Mouse (Mus musculus) forebrain, embryonic 12.5 days (tissue): ENCODE results near the gene Fut1. TPM values are rescaled to one million over a fixed set of nuclear protein-coding genes. Genes with fewer than 3 reads are reported as not detected.
A peak's percentile ranks its signal among the peaks of the same experiment; 100 is the strongest.

Source experiments
- ATAC-seq: fragments of 200-750 bp; cut with Nextera tagmentation; 2 replicates; pipeline ENCODE4 v1.8.0; 2017; ENCODE audit warnings: moderate TSS enrichment; ENCODE audit not compliant: low FRiP score
- H3K27ac ChIP-seq: fragments of 300-500 bp; sonication (generic); 2 replicates; pipeline ENCODE4 v1.5.1; 2016; ENCODE audit warnings: mild to moderate bottlenecking
- H3K27me3 ChIP-seq: fragments of 300-500 bp; sonication (generic); 2 replicates; pipeline ENCODE4 v1.6.1; 2016; ENCODE audit warnings: mild to moderate bottlenecking
- H3K36me3 ChIP-seq: fragments of 300-500 bp; sonication (generic); replicated peaks from 2 replicates; pipeline ENCODE4 v1.6.1; 2016; ENCODE audit warnings: mild to moderate bottlenecking
- H3K4me1 ChIP-seq: fragments of 300-500 bp; sonication (generic); 2 replicates; pipeline ENCODE4 v1.6.1; 2016
- H3K4me2 ChIP-seq: fragments of 300-500 bp; sonication (generic); 2 replicates; pipeline ENCODE4 v1.6.1; 2016; ENCODE audit warnings: mild to moderate bottlenecking, moderate library complexity
- H3K4me3 ChIP-seq: fragments of 300-500 bp; sonication (generic); replicated peaks from 2 replicates; pipeline ENCODE4 v1.5.1; 2016; ENCODE audit warnings: mild to moderate bottlenecking
- H3K9ac ChIP-seq: fragments of 300-500 bp; sonication (generic); 2 replicates; pipeline ENCODE4 v1.6.1; 2016; ENCODE audit warnings: mild to moderate bottlenecking
- H3K9me3 ChIP-seq: fragments of 300-500 bp; sonication (generic); 2 replicates; pipeline ENCODE4 v1.6.1; 2016
- WGBS: fragments of 180-500 bp; shearing (Covaris S2); methylation state at CpG from one replicate; pipeline ENCODE4 v1.1.7; 2016; 5-methylcytosine and 5-hydroxymethylcytosine counted together
- polyA plus RNA-seq: library from polyadenylated mRNA; unstranded; fragments of >200 nt; fragmentation: Nextera tagmentation; extraction: Ambion mirVana; gene quantifications from 2 replicates; pipeline ENCODE4 v1.2.1, GENCODE M21; 2016

Gene Fut1
- polyA plus RNA-seq, 1 experiment from 2014 or later, result 0.24 TPM

GRCm38 (mm10) chr7:45618316-45618715 is 1.2 kb downstream of the Fut1 start:
- H3K4me2 ChIP-seq, result no peak overlapping the region
- H3K4me1 ChIP-seq, result peaks cover 4% of the 10 kb centered on the region; the same call in 1 of the 2 replicates
- H3K27ac ChIP-seq, result no peak overlapping the region
- H3K9ac ChIP-seq, result no peak overlapping the region
- H3K4me3 ChIP-seq, result no peak overlapping the region
- ATAC-seq, result no peak
- H3K36me3 ChIP-seq, result no peaks in the 10 kb centered on the region
- H3K27me3 ChIP-seq, result peaks cover 55% of the 10 kb centered on the region
- 78% methylated on average over 5 of the region's 5 CpGs for WGBS
- no peaks in the 10 kb centered on the region for H3K9me3 ChIP-seq

- no peak for ATAC-seq
- H3K27me3 ChIP-seq, result peaks cover 55% of the 10 kb centered on the region
- H3K4me1 ChIP-seq, result peaks cover 4% of the 10 kb centered on the region; the same call in 1 of the 2 replicates
Measured at GRCm38 (mm10) chr7:45619592-45619991, 2.5 kb downstream of the Fut1 start.

GRCm38 (mm10) chr7:45621443-45621842 is 4.4 kb downstream of the Fut1 start, which contains the start of gene Izumo1:
Gene Izumo1 (plus strand): TSS chr7:45621811.
- peaks cover 51% of the 10 kb centered on the region for H3K27me3 ChIP-seq

More at GRCm38 (mm10) chr7:45619592-45619991, 2.5 kb downstream of the Fut1 start:
- Histone ChIP-seq H3K9me3 (no peaks in the 10 kb centered on the region), H3K4me3 (no peak overlapping the region), H3K36me3 (no peaks in the 10 kb centered on the region), H3K27ac (no peak overlapping the region), H3K4me2 (no peak overlapping the region), H3K9ac (no peak overlapping the region)
- 90% methylated on average over 5 of the region's 5 CpGs for WGBS

GRCm38 (mm10) chr7:45623507-45623906 is 6.4 kb downstream of the Fut1 start:
- ATAC-seq, result no peak
- Histone ChIP-seq H3K4me1 (peaks cover 8% of the 10 kb centered on the region), H3K9ac (no peak overlapping the region), H3K4me2 (no peak overlapping the region), H3K4me3 (no peak overlapping the region), H3K27me3 (peaks cover 51% of the 10 kb centered on the region), H3K27ac (no peak overlapping the region), H3K36me3 (no peaks in the 10 kb centered on the region), H3K9me3 (no peaks in the 10 kb centered on the region)
- 96% methylated on average over 11 of the region's 11 CpGs for WGBS

More at GRCm38 (mm10) chr7:45621443-45621842, 4.4 kb downstream of the Fut1 start, which contains the start of gene Izumo1:
- Histone ChIP-seq H3K36me3 (no peaks in the 10 kb centered on the region), H3K9me3 (no peaks in the 10 kb centered on the region), H3K9ac (no peak within 1 kb of the TSS), H3K4me1 (peaks cover 4% of the 10 kb centered on the region; the same call in 1 of the 2 replicates), H3K4me2 (no peak within 1 kb of the TSS), H3K4me3 (no peak within 1 kb of the TSS), H3K27ac (no peak within 1 kb of the TSS)
- WGBS, result 32% methylated on average over 9 of the region's 9 CpGs
- ATAC-seq, result no peak

- no peak for ATAC-seq
- 87% methylated on average over 3 of the region's 3 CpGs for WGBS
- H3K27me3 ChIP-seq, result peaks cover 50% of the 10 kb centered on the region
Measured at GRCm38 (mm10) chr7:45624718-45625117, 7.6 kb downstream of the Fut1 start.

GRCm38 (mm10) chr7:45625481-45625880 is 8.4 kb downstream of the Fut1 start:
- no peak overlapping the region for H3K9ac ChIP-seq
- no peaks in the 10 kb centered on the region for H3K36me3 ChIP-seq
- H3K4me2 ChIP-seq, result no peak overlapping the region
- no peak overlapping the region for H3K4me3 ChIP-seq
- ATAC-seq, result no peak
- no peaks in the 10 kb centered on the region for H3K9me3 ChIP-seq
- H3K4me1 ChIP-seq, result peaks cover 14% of the 10 kb centered on the region
- WGBS, result 90% methylated on average over 8 of the region's 8 CpGs
- peaks cover 51% of the 10 kb centered on the region for H3K27me3 ChIP-seq
- no peak overlapping the region for H3K27ac ChIP-seq

More at GRCm38 (mm10) chr7:45624718-45625117, 7.6 kb downstream of the Fut1 start:
- H3K27ac ChIP-seq, result no peak overlapping the region
- H3K9me3 ChIP-seq, result no peaks in the 10 kb centered on the region
- no peaks in the 10 kb centered on the region for H3K36me3 ChIP-seq
- H3K4me1 ChIP-seq, result peaks cover 14% of the 10 kb centered on the region
- H3K4me2 ChIP-seq, result no peak overlapping the region
- H3K9ac ChIP-seq, result no peak overlapping the region
- no peak overlapping the region for H3K4me3 ChIP-seq

GRCm38 (mm10) chr7:45626571-45627076 is 9.5 kb downstream of the Fut1 start:
- H3K9ac ChIP-seq, result no peak overlapping the region
- peaks cover 59% of the 10 kb centered on the region for H3K27me3 ChIP-seq
- no peak overlapping the region for H3K4me3 ChIP-seq
- no peaks in the 10 kb centered on the region for H3K9me3 ChIP-seq
- no peaks in the 10 kb centered on the region for H3K36me3 ChIP-seq
- H3K4me1 ChIP-seq, result peaks cover 14% of the 10 kb centered on the region
- ATAC-seq, result no peak
- no peak overlapping the region for H3K4me2 ChIP-seq
- 93% methylated on average over 7 of the region's 7 CpGs for WGBS
- no peak overlapping the region for H3K27ac ChIP-seq

- Histone ChIP-seq H3K4me1 (peaks cover 14% of the 10 kb centered on the region), H3K36me3 (no peaks in the 10 kb centered on the region), H3K27ac (peak within 1 kb of the TSS; percentile 83), H3K4me3 (peak within 1 kb of the TSS; percentile 60), H3K9ac (peak within 1 kb of the TSS; percentile 78), H3K4me2 (peak within 1 kb of the TSS; percentile 96), H3K27me3 (peaks cover 66% of the 10 kb centered on the region), H3K9me3 (no peaks in the 10 kb centered on the region)
- no peak for ATAC-seq
- 92% methylated on average over 9 of the region's 9 CpGs for WGBS
Measured at GRCm38 (mm10) chr7:45627261-45627660, 10.2 kb downstream of the Fut1 start, which contains the start of gene Rasip1. Gene Rasip1 (plus strand): TSS chr7:45627488.

- Histone ChIP-seq H3K27me3 (peaks cover 79% of the 10 kb centered on the region), H3K9ac (peak overlapping the region; percentile 78), H3K4me3 (peak overlapping the region; percentile 60), H3K4me1 (peaks cover 17% of the 10 kb centered on the region), H3K27ac (peak overlapping the region; percentile 83), H3K9me3 (no peaks in the 10 kb centered on the region), H3K36me3 (no peaks in the 10 kb centered on the region), H3K4me2 (peak overlapping the region; percentile 96)
- 1% methylated on average over 104 of the region's 105 CpGs for WGBS
- peak; percentile 85 for ATAC-seq
Measured at GRCm38 (mm10) chr7:45628364-45629294, 11.5 kb downstream of the Fut1 start.

GRCm38 (mm10) chr7:45630064-45630907 is 13.2 kb downstream of the Fut1 start:
- H3K4me2 ChIP-seq, result no peak overlapping the region
- WGBS, result 74% methylated on average over 23 of the region's 23 CpGs
- H3K9ac ChIP-seq, result no peak overlapping the region

GRCm38 (mm10) chr7:45632499-45632898 is 15.4 kb downstream of the Fut1 start:
- Histone ChIP-seq H3K36me3 (peaks cover 10% of the 10 kb centered on the region; the same call in 1 of the 2 replicates), H3K9ac (peak overlapping the region; percentile 48; the same call in 1 of the 2 replicates), H3K27me3 (peaks cover 60% of the 10 kb centered on the region), H3K4me2 (peak overlapping the region; percentile 47), H3K27ac (no peak overlapping the region), H3K4me1 (peaks cover 15% of the 10 kb centered on the region), H3K9me3 (no peaks in the 10 kb centered on the region), H3K4me3 (peak overlapping the region; percentile 27)
- no peak for ATAC-seq
- WGBS, result 21% methylated on average over 35 of the region's 35 CpGs

More at GRCm38 (mm10) chr7:45630064-45630907, 13.2 kb downstream of the Fut1 start:
- no peaks in the 10 kb centered on the region for H3K9me3 ChIP-seq
- no peak overlapping the region for H3K4me3 ChIP-seq
- H3K27ac ChIP-seq, result no peak overlapping the region
- H3K4me1 ChIP-seq, result peaks cover 17% of the 10 kb centered on the region
- H3K36me3 ChIP-seq, result no peaks in the 10 kb centered on the region
- no peak for ATAC-seq
- peaks cover 79% of the 10 kb centered on the region for H3K27me3 ChIP-seq
